9 mouse cellular contexts compared by ENCODE assay signal in the genomic region with DNA sequence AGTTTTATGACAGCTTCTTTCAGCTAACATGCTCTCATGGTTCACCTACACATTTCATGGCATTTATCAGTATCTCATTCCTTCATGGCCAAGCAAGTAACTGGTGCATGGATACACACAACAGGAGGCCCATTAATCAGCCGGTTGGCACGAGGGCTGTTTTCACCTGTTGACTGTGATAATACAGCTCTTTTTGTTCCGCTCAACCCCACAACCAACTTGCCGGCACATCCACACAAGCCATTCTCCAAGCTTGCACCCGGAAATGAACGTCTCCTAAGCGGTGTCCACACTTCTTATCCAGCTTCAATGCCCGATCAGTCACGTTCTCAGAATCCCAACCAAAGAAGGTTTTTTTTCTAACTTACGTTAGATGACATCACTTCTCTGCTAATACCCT. TPM values are rescaled to one million over a fixed set of nuclear protein-coding genes. Genes with fewer than 3 reads are reported as not detected.
DNase-seq lines count a peak whose midpoint lies in the region; ATAC-seq and TF ChIP-seq lines count a peak whose summit lies in the region.
"Had no signal": no experiment of that assay in that cellular context is flagged by ENCODE, and none has a peak within 500 bp of the region (broad histone marks: within the 10 kb centered on the region; RNA-seq: fewer than 3 reads in every experiment).

No protein-coding gene starts in this region.

- no peaks in the 10 kb centered on the region for H3K36me3 ChIP-seq in liver, embryonic 11.5 days (ENCODE audit: control insufficient read depth, insufficient read depth, low read length)
- H3K36me3 ChIP-seq in forebrain, embryonic 13.5 days (ENCODE audit: poor library complexity, severe bottlenecking) = no peaks in the 10 kb centered on the region
- no peaks in the 10 kb centered on the region for H3K36me3 ChIP-seq in intestine, embryonic 16.5 days (ENCODE audit: control insufficient read depth, insufficient read depth, low read length)
- H3K36me3 ChIP-seq in neural tube, embryonic 13.5 days = 0 out of 2 replicates have a peak, but pooled peaks cover 2% of the 10 kb centered on the region
- H3K36me3 ChIP-seq in thymus, adult 2 months (ENCODE audit: control insufficient read depth, insufficient read depth, low read length) = no peaks in the 10 kb centered on the region

- no peak overlapping the region for H3K27ac ChIP-seq in liver, embryonic 11.5 days (ENCODE audit: low read depth, low read length)
- H3K27ac ChIP-seq in forebrain, embryonic 13.5 days = no peak overlapping the region
- no peak overlapping the region for H3K27ac ChIP-seq in intestine, embryonic 16.5 days (ENCODE audit: low read length)
- no peak overlapping the region for H3K27ac ChIP-seq in neural tube, embryonic 13.5 days (replicated peaks)
- H3K27ac ChIP-seq in thymus, adult 2 months (ENCODE audit: control insufficient read depth, insufficient read depth, low read length) = no peak overlapping the region

- WGBS in liver, embryonic 11.5 days = 91% methylated on average over 10 of the region's 10 CpGs
- WGBS in forebrain, embryonic 13.5 days = 82% methylated on average over 10 of the region's 10 CpGs
- 86% methylated on average over 10 of the region's 10 CpGs for WGBS in intestine, embryonic 16.5 days
- 76% methylated on average over 10 of the region's 10 CpGs for WGBS in neural tube, embryonic 13.5 days
- 96% methylated on average over 10 of the region's 10 CpGs for WGBS in thymus, adult 2 months

- no peaks in the 10 kb centered on the region for H3K27me3 ChIP-seq in liver, embryonic 11.5 days (replicated peaks; ENCODE audit: control insufficient read depth, insufficient read depth, low read length)
- H3K27me3 ChIP-seq in forebrain, embryonic 13.5 days = no peaks in the 10 kb centered on the region
- no peaks in the 10 kb centered on the region for H3K27me3 ChIP-seq in intestine, embryonic 16.5 days (replicated peaks; ENCODE audit: control insufficient read depth, insufficient read depth, low read length)
- no peaks in the 10 kb centered on the region for H3K27me3 ChIP-seq in neural tube, embryonic 13.5 days
- H3K27me3 ChIP-seq in thymus, adult 2 months (ENCODE audit: control insufficient read depth, insufficient read depth, low read length) = no peaks in the 10 kb centered on the region

- no peak overlapping the region for H3K9ac ChIP-seq in liver, embryonic 11.5 days (ENCODE audit: low read depth, low read length)
- no peak overlapping the region for H3K9ac ChIP-seq in forebrain, embryonic 13.5 days
- H3K9ac ChIP-seq in intestine, embryonic 16.5 days (ENCODE audit: low read depth, low read length) = no peak overlapping the region
- peak overlapping the region; percentile 63 for H3K9ac ChIP-seq in neural tube, embryonic 13.5 days

- H3K9me3 ChIP-seq in liver, embryonic 11.5 days (ENCODE audit: control insufficient read depth, low read length) = no peaks in the 10 kb centered on the region
- no peaks in the 10 kb centered on the region for H3K9me3 ChIP-seq in forebrain, embryonic 13.5 days (replicated peaks)
- H3K9me3 ChIP-seq in intestine, embryonic 16.5 days (ENCODE audit: control insufficient read depth, low read length) = no peaks in the 10 kb centered on the region
- H3K9me3 ChIP-seq in neural tube, embryonic 13.5 days = no peaks in the 10 kb centered on the region

- no peak for ATAC-seq in liver, embryonic 11.5 days (replicated peaks; ENCODE audit: low FRiP score)
- ATAC-seq in forebrain, embryonic 13.5 days = no peak
- no peak for ATAC-seq in intestine, embryonic 16.5 days
- no peak for ATAC-seq in neural tube, embryonic 13.5 days (ENCODE audit: low read depth)

- no peak overlapping the region for H3K4me3 ChIP-seq in liver, embryonic 11.5 days (ENCODE audit: low read depth, low read length)
- H3K4me3 ChIP-seq in forebrain, embryonic 13.5 days = peak overlapping the region; percentile 86; the same call in 1 of the 2 replicates
- H3K4me3 ChIP-seq in intestine, embryonic 16.5 days (ENCODE audit: low read length) = peak overlapping the region; percentile 88; the same call in 1 of the 2 replicates
- peak overlapping the region; percentile 93 for H3K4me3 ChIP-seq in neural tube, embryonic 13.5 days
- no peak overlapping the region for H3K4me3 ChIP-seq in thymus, adult 2 months (ENCODE audit: control insufficient read depth, insufficient read depth, low read length)

- no peak for TF ChIP-seq POLR2A in thymus, adult 2 months (IDR thresholded peaks at IDR 0.05; ENCODE audit: control insufficient read depth, extremely low read depth, insufficient read depth, low read length, poor library complexity)

- H3K4me2 ChIP-seq in liver, embryonic 11.5 days = peak overlapping the region; percentile 96; the same call in 1 of the 2 replicates
- H3K4me2 ChIP-seq in forebrain, embryonic 13.5 days = peak overlapping the region; percentile 99
- peak overlapping the region; percentile 53; the same call in 1 of the 2 replicates for H3K4me2 ChIP-seq in intestine, embryonic 16.5 days (ENCODE audit: low read depth, low read length)
- peak overlapping the region; percentile 99 for H3K4me2 ChIP-seq in neural tube, embryonic 13.5 days

- H3K4me1 ChIP-seq in liver, embryonic 11.5 days (replicated peaks; ENCODE audit: control insufficient read depth, insufficient read depth, low read length) = no peaks in the 10 kb centered on the region
- H3K4me1 ChIP-seq in forebrain, embryonic 13.5 days = peaks cover 12% of the 10 kb centered on the region
- H3K4me1 ChIP-seq in intestine, embryonic 16.5 days (ENCODE audit: control insufficient read depth, insufficient read depth, low read length) = 0 out of 2 replicates have a peak, but pooled peaks cover 2% of the 10 kb centered on the region
- H3K4me1 ChIP-seq in neural tube, embryonic 13.5 days (replicated peaks) = peaks cover 16% of the 10 kb centered on the region
- peaks cover 20% of the 10 kb centered on the region for H3K4me1 ChIP-seq in thymus, adult 2 months (replicated peaks; ENCODE audit: control insufficient read depth, insufficient read depth, low read length)

- no peak for DNase-seq in liver, embryonic 11.5 days (ENCODE audit: low spot score)
- DNase-seq in liver = no peak
- DNase-seq in thymus, adult 2 months = no peak
- no peak for DNase-seq in ovary, adult 18-20 months (ENCODE audit: low spot score)
- no peak for DNase-seq in layer of hippocampus, postnatal 36 days
- DNase-seq: kidney, adult 2 months had no signal

- TF ChIP-seq CTCF in thymus, adult 2 months (IDR thresholded peaks at IDR 0.05; ENCODE audit: borderline replicate concordance, control insufficient read depth, extremely low read depth, insufficient read depth, low read length, poor library complexity) = no peak

RNA-seq across cellular contexts. Expression of a gene that starts 2.1 kb away (rescaled TPM):
- polyA plus RNA-seq in liver, embryonic 11.5 days (2014; fragmentation: Nextera tagmentation; extraction: Ambion mirVana) = 20.4 and 22.1 TPM in 2 replicates
- polyA plus RNA-seq in forebrain, embryonic 13.5 days (2015; fragmentation: Nextera tagmentation; extraction: Ambion mirVana) = 27.1 and 28.6 TPM in 2 replicates
- 23.9 and 24.0 TPM in 2 replicates for polyA plus RNA-seq in intestine, embryonic 16.5 days (2015; fragmentation: Nextera tagmentation; extraction: Ambion mirVana)
- 32.6 and 32.7 TPM in 2 replicates for polyA plus RNA-seq in neural tube, embryonic 13.5 days (2015; fragmentation: Nextera tagmentation; extraction: Ambion mirVana)
- 38.4 and 47.9 TPM in 2 replicates for polyA plus RNA-seq in thymus, adult 2 months (2012; rRNA removed)
- total RNA-seq in layer of hippocampus, postnatal 36 days (2021) = 10 to 100 TPM; 13.4 TPM

RNA-seq across cellular contexts. Expression of a gene that starts 54.9 kb away (rescaled TPM):
- 14.9 and 16.2 TPM in 2 replicates for polyA plus RNA-seq in liver, embryonic 11.5 days (2014; fragmentation: Nextera tagmentation; extraction: Ambion mirVana)
- 25.6 and 26.6 TPM in 2 replicates for polyA plus RNA-seq in forebrain, embryonic 13.5 days (2015; fragmentation: Nextera tagmentation; extraction: Ambion mirVana)
- polyA plus RNA-seq in intestine, embryonic 16.5 days (2015; fragmentation: Nextera tagmentation; extraction: Ambion mirVana) = 19.5 and 20.6 TPM in 2 replicates
- polyA plus RNA-seq in neural tube, embryonic 13.5 days (2015; fragmentation: Nextera tagmentation; extraction: Ambion mirVana) = 35.2 and 38.2 TPM in 2 replicates
- polyA plus RNA-seq in thymus, adult 2 months (2012; rRNA removed) = 8.0 and 8.1 TPM in 2 replicates
- total RNA-seq in layer of hippocampus, postnatal 36 days (2021) = 10 to 100 TPM; 16.0 to 18.9 TPM

Comparison
In these comparisons a context has a peak if more than half of its experiments do, and no peak if none do; other contexts are left out.
1. H3K4me3 ChIP-seq: peak in forebrain, embryonic 13.5 days (single experiment), intestine, embryonic 16.5 days (single experiment) and neural tube, embryonic 13.5 days (single experiment); none in liver, embryonic 11.5 days (single experiment) and thymus, adult 2 months (single experiment).
2. Peak in every context shown above with its lines, with median percentiles within 50 percentile points of each other: H3K4me2 ChIP-seq.